Mouse (Mus musculus): ENCODE data around the gene Gm13693.
"Not testable (repeated sequence)": the region's sequence is repeated elsewhere in the genome, so short reads cannot be mapped to it uniquely, and the experiment has no call there.

The Gm13693 gene

DNA sequence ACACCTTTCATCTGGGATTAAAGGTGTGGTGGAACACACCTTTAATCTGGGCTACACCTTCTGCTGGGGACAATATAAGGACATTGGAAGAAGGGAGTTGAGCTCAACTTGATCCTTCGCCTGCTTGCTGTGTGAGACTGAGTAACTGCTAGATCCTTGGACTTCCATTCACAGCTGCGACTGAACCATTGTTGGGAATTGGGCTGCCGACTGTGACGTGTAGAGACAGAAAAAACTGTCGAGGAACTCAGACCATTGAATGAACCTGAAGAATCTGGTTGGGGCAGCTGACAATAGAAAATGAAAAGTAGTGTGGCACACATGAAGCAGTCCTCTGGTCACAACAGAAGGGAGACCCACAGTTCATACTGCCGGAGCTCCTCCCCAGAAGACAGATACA is at the start of gene Gm13693:
Gene Gm13693, plus strand, starts transcription at position 301 of the 400 bp plus-strand sequence.
- DNase-seq: not testable (repeated sequence)

DNA sequence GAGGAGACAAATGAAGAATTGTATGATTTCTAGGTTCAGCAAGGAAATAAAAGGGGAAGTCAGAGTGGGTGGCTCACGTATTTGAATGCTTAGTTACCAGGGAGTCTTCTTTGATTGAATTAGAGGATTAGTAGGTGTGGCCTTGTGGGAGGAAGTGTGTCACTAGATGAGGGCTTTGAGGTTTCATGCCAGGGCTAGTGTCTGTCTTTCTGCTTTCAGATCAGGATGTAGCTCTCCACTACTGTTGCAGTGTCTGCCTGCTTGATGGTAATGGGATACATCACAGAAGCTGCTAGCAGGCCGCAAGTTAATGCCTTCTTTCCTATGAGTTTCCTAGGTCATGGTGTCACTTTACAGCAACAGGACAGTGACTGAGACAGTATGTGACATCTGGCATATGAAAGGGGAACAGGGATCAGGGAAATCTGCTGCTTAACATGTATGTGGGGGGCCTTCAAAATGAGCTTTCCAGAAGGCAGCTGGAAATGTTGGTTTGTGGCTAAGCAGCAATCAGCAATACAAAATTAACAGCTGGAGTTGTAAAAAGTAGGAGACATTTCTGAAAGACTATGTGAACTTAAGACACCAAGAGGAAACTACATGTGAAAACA is 31.7 kb upstream of the Gm13693 start:
- DNase-seq: no peak

DNA sequence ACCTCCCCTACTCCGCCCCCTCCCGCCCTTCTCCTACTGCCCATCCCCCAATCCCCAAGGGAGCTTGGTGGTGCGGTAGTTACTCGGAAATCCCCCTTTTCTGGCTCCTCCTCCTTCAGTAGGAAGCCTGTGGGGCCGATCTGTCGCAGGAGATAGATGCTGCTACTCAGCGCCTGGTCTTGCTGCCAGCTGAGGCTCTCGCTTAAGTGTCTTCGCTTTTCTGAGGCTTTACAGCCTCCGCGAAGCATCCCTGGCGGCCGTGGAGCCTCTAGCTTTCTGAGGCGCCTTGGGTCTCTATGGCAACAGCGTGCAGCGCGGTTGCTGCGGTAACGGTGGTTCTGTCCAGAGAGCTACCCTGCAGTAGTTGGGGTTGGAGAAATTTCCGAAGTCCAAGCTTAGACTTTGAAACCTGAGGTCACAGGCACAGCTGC is 20.4 kb upstream of the Gm13693 start, which contains the start of gene Zswim2:
Gene Zswim2, minus strand, starts transcription at position 298 of the 431 bp plus-strand sequence.
- DNase-seq: peak in 1 of 2 experiments; percentile 5

DNA sequence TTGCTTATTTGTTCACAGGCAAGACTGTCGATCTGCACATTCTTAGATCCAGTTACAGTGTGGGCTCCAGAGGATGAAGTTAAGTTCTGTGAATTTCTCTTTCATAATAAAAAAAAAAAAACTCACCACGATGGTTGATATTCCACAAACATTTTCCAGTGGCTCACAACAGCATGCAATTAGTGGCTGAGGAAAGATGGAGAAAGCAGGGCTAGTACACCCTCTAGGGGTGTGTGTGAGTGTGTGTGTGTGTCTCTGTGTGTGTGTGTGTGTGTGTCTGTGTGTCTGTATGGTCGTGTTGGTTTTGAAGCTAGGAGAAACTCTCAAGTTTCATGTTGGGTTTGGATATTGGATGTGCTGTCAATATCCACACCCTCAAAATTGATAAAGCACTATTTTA is 19.9 kb upstream of the Gm13693 start:
- no peak for DNase-seq

DNA sequence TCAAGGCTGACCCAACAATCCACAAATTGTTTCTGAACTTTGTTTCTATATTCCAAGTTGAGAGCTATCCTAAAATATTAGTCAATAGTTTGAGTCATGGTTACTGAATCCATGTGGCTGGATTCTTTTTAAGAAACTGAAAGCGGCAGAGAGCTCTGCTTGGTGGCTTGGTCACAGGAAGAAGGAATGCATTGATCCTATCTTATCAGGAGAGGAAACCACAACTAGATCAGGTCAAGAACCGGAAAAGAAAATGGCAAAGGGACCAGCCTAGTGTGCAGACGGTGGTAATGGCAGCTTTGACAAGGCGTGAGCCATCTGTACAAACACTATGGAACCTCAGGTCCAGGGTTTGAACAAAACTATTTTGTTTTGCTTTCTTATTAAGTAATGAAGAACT is 19.5 kb upstream of the Gm13693 start:
- DNase-seq: no peak

DNA sequence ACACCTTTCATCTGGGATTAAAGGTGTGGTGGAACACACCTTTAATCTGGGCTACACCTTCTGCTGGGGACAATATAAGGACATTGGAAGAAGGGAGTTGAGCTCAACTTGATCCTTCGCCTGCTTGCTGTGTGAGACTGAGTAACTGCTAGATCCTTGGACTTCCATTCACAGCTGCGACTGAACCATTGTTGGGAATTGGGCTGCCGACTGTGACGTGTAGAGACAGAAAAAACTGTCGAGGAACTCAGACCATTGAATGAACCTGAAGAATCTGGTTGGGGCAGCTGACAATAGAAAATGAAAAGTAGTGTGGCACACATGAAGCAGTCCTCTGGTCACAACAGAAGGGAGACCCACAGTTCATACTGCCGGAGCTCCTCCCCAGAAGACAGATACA is 5.9 kb upstream of the Gm13693 start, which contains the start of gene Gm13698:
Gene Gm13698, plus strand, starts transcription at position 301 of the 400 bp plus-strand sequence.
- DNase-seq: not testable (repeated sequence)

DNA sequence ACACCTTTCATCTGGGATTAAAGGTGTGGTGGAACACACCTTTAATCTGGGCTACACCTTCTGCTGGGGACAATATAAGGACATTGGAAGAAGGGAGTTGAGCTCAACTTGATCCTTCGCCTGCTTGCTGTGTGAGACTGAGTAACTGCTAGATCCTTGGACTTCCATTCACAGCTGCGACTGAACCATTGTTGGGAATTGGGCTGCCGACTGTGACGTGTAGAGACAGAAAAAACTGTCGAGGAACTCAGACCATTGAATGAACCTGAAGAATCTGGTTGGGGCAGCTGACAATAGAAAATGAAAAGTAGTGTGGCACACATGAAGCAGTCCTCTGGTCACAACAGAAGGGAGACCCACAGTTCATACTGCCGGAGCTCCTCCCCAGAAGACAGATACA is 5.7 kb downstream of the Gm13693 start, which contains the start of gene Gm13695:
Gene Gm13695, plus strand, starts transcription at position 301 of the 400 bp plus-strand sequence.
- DNase-seq: not testable (repeated sequence)

DNA sequence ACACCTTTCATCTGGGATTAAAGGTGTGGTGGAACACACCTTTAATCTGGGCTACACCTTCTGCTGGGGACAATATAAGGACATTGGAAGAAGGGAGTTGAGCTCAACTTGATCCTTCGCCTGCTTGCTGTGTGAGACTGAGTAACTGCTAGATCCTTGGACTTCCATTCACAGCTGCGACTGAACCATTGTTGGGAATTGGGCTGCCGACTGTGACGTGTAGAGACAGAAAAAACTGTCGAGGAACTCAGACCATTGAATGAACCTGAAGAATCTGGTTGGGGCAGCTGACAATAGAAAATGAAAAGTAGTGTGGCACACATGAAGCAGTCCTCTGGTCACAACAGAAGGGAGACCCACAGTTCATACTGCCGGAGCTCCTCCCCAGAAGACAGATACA is 11.5 kb downstream of the Gm13693 start, which contains the start of gene Gm13696:
Gene Gm13696, plus strand, starts transcription at position 301 of the 400 bp plus-strand sequence.
- not testable (repeated sequence) for DNase-seq

DNA sequence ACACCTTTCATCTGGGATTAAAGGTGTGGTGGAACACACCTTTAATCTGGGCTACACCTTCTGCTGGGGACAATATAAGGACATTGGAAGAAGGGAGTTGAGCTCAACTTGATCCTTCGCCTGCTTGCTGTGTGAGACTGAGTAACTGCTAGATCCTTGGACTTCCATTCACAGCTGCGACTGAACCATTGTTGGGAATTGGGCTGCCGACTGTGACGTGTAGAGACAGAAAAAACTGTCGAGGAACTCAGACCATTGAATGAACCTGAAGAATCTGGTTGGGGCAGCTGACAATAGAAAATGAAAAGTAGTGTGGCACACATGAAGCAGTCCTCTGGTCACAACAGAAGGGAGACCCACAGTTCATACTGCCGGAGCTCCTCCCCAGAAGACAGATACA is 17.3 kb downstream of the Gm13693 start, which contains the start of gene Gm13694:
Gene Gm13694, plus strand, starts transcription at position 301 of the 400 bp plus-strand sequence.
- DNase-seq: not testable (repeated sequence)

DNA sequence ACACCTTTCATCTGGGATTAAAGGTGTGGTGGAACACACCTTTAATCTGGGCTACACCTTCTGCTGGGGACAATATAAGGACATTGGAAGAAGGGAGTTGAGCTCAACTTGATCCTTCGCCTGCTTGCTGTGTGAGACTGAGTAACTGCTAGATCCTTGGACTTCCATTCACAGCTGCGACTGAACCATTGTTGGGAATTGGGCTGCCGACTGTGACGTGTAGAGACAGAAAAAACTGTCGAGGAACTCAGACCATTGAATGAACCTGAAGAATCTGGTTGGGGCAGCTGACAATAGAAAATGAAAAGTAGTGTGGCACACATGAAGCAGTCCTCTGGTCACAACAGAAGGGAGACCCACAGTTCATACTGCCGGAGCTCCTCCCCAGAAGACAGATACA is 23.1 kb downstream of the Gm13693 start, which contains the start of gene Gm13697:
Gene Gm13697, plus strand, starts transcription at position 301 of the 400 bp plus-strand sequence.
- DNase-seq: not testable (repeated sequence)

DNA sequence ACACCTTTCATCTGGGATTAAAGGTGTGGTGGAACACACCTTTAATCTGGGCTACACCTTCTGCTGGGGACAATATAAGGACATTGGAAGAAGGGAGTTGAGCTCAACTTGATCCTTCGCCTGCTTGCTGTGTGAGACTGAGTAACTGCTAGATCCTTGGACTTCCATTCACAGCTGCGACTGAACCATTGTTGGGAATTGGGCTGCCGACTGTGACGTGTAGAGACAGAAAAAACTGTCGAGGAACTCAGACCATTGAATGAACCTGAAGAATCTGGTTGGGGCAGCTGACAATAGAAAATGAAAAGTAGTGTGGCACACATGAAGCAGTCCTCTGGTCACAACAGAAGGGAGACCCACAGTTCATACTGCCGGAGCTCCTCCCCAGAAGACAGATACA is 28.9 kb downstream of the Gm13693 start, which contains the start of gene Gm13691:
Gene Gm13691, plus strand, starts transcription at position 301 of the 400 bp plus-strand sequence.
- not testable (repeated sequence) for DNase-seq

DNA sequence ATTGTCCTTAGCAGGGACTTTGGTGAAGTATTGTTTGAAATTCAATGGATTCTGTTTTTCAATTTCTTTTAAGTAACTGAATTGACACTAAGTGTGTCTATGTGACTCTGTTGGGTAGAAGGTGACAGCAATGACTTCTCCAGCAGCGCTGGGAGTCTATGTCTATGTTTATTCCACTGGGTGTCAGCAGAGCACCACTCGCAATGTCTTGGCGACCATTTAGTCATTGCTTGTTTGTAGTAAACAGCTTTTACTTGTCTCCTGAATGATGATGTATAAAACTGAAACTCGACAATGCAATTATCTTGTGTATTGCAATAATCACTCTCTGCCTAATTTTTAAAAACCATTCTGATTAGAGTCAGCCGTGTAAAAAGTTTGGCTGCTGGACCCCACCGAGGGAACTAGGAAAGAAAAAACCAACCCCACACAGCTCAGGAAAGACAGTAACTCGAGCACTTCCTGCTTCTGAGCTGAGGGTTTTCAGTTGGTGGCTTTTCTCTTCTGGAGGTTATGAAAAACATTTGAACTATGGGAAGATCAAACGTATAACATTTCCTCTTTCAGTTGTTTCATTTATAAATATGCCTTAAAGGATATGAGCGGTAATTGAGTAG is 32.4 kb downstream of the Gm13693 start:
- not testable (repeated sequence) for DNase-seq

DNA sequence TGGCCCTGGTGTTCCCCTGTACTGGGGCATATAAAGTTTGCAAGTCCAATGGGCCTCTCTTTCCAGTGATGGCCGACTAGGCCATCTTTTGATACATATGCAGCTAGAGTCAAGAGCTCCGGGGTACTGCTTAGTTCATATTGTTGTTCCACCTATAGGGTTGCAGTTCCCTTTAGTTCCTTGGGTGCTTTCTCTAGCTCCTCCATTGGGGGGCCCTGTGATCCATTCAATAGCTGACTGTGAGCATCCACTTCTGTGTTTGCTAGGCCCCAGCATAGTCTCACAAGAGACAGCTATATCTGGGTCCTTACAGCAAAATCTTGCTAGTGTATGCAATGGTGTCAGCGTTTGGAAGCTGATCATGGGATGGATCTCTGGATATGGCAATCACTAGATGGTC is 33.2 kb downstream of the Gm13693 start:
- DNase-seq: not testable (repeated sequence)

DNA sequence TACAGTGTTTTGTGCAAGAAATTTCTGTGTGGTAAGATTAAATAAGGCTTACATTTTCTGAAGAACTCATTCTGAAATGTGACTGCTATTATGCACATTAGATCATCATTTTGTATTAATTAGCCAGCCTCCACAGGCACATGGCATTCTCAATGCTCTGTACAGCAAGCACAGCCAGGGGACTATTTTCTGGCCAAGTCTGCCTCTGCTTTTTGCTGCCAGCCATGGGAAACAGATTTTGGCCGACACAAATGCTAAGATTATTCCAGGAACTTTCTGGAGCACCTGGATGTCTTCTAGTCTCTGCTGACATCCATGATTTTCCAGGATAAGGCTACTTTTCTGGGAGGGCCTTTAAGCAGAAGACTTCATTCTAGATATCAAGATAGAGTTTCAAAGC is 47.6 kb downstream of the Gm13693 start:
- no peak for DNase-seq

DNA sequence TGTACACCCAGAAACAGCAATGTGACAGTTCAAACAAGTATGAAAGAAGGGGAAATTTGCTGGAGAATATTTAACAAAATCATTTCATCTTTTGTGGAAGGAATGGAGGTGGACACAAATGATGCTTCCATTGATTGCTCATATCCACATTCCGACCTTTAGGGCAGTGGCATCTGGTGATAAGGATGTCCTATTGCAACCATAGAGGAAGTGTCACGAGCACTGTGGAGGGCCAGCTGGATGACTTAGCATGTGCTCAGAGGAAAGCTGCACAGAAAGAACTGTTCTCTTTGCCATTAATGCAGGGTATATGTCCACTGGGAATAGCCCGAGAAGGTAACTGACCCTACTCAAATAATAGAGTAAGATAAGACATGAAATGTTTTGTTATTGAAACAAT is 48.5 kb downstream of the Gm13693 start:
- no peak for DNase-seq

Measured in lung, adult 18-20 months (tissue).